Mouse (Mus musculus): ENCODE results near the gene Tet3.

DNA sequence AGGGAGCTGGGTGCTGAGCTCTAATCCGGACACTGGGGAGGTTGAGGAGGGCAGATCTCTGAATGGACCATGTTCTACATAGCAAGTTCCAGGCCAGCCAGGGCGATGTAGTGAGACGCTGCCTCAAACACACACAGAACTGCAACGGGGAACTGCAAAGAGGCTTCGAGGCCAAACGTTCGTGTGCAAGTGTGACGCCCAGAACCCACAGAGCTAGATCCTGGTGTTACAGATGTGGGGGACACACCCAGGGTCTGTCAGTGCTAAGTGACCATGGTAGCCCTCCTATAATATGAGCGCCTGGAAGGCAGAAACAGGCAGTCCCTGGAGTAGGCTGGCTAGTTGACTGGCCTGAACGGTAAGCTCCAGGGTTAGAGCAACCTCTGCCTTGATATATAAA, 101.4 kb downstream of the Tet3 start:
- TF ChIP-seq POLR2A (IDR thresholded peaks at IDR 0.05; ENCODE audit: extremely low read depth, insufficient read depth, low read length) (no peak), CTCF (IDR thresholded peaks at IDR 0.05; ENCODE audit: extremely low read depth, insufficient read depth, low read length) (no peak)

All from cortical plate, adult 2 months (tissue).